Mouse (Mus musculus) spleen, adult 12 weeks (tissue): ENCODE measurements at regions not wholly inside any gene's neighbourhood (a gene's known extent, or its start where the extent isn't known, plus 50 kb on each side); places are given as distances from the start of the nearest gene placed in this dataset.

ENCODE experiments used
- DNase-seq: peaks from one replicate; pipeline ENCODE4 v3.0.0; 2022; ENCODE audit warnings: low spot score

GRCm38 (mm10) chr7:124861397-124861796 lies 583.1 kb upstream of the Kdm8 start:
- no peak for DNase-seq

GRCm38 (mm10) chr7:124868133-124868603 lies 576.3 kb upstream of the Kdm8 start:
- DNase-seq: no peak

- DNase-seq: no peak
These were observed 575.9 kb upstream of the Kdm8 start for GRCm38 (mm10) chr7:124868621-124869020.

- no peak for DNase-seq
These were observed 563.7 kb upstream of the Kdm8 start for GRCm38 (mm10) chr7:124880771-124881170.

GRCm38 (mm10) chr7:124907233-124907632 lies 537.2 kb upstream of the Kdm8 start:
- DNase-seq: no peak

GRCm38 (mm10) chr7:124907662-124908296 lies 536.7 kb upstream of the Kdm8 start:
- DNase-seq: no peak

GRCm38 (mm10) chr7:124914061-124914460 lies 530.4 kb upstream of the Kdm8 start:
- DNase-seq: no peak

GRCm38 (mm10) chr7:124914479-124914878 lies 530.0 kb upstream of the Kdm8 start:
- no peak for DNase-seq

- DNase-seq: no peak
These were observed 529.5 kb upstream of the Kdm8 start for GRCm38 (mm10) chr7:124914972-124915371.

- DNase-seq: no peak
These were observed 528.8 kb upstream of the Kdm8 start for GRCm38 (mm10) chr7:124915637-124916036.

- no peak for DNase-seq
These were observed 526.8 kb upstream of the Kdm8 start for GRCm38 (mm10) chr7:124917606-124918120.

- DNase-seq: no peak
These were observed 521.7 kb upstream of the Kdm8 start for GRCm38 (mm10) chr7:124922806-124923205.

- no peak for DNase-seq
These were observed 510.9 kb upstream of the Kdm8 start for GRCm38 (mm10) chr7:124933573-124933972.

- DNase-seq: no peak
These were observed 505.1 kb upstream of the Kdm8 start for GRCm38 (mm10) chr7:124939357-124939756.

GRCm38 (mm10) chr7:124941527-124941926 lies 502.9 kb upstream of the Kdm8 start:
- DNase-seq: no peak

GRCm38 (mm10) chr7:124946424-124946823 lies 498.1 kb upstream of the Kdm8 start:
- no peak for DNase-seq

- DNase-seq: no peak
These were observed 487.1 kb upstream of the Kdm8 start for GRCm38 (mm10) chr7:124957329-124957728.

GRCm38 (mm10) chr7:124974870-124975488 lies 469.5 kb upstream of the Kdm8 start:
- DNase-seq: no peak

GRCm38 (mm10) chr7:124989456-124989855 lies 455.0 kb upstream of the Kdm8 start:
- no peak for DNase-seq

- no peak for DNase-seq
These were observed 453.8 kb upstream of the Kdm8 start for GRCm38 (mm10) chr7:124990695-124991094.

GRCm38 (mm10) chr7:124996538-124996937 lies 447.9 kb upstream of the Kdm8 start:
- no peak for DNase-seq

GRCm38 (mm10) chr7:125000669-125001068 lies 443.8 kb upstream of the Kdm8 start:
- DNase-seq: no peak

- no peak for DNase-seq
These were observed 438.8 kb upstream of the Kdm8 start for GRCm38 (mm10) chr7:125005638-125006037.

GRCm38 (mm10) chr7:125019259-125019658 lies 425.2 kb upstream of the Kdm8 start:
- DNase-seq: no peak
